Mouse (Mus musculus): ENCODE data around the gene Tead2. TPM values are rescaled to one million over a fixed set of nuclear protein-coding genes. Genes with fewer than 3 reads are reported as not detected.

Gene Tead2
- polyA plus RNA-seq, 1 experiment from 2014 or later: 26.8 TPM

- Histone ChIP-seq H3K4me3 (ENCODE audit: low read depth, low read length) (no peak overlapping the region), H3K4me1 (replicated peaks; ENCODE audit: control insufficient read depth, insufficient read depth) (no peaks in the 10 kb centered on the region; the same call in 1 of the 2 replicates), H3K27me3 (ENCODE audit: control insufficient read depth, insufficient read depth, low read length) (no peaks in the 10 kb centered on the region), H3K9ac (ENCODE audit: low read length) (no peak overlapping the region), H3K36me3 (ENCODE audit: control insufficient read depth, insufficient read depth, low read length) (no peaks in the 10 kb centered on the region), H3K9me3 (ENCODE audit: control insufficient read depth, low read length) (no peaks in the 10 kb centered on the region), H3K27ac (replicated peaks) (no peak overlapping the region), H3K4me2 (replicated peaks; ENCODE audit: low read depth) (no peak overlapping the region)
- no peak for DNase-seq (ENCODE audit: low spot score)
- TF ChIP-seq CTCF (IDR thresholded peaks at IDR 0.05; ENCODE audit: low read depth) (no peak), EP300 (optimal IDR thresholded peaks at IDR 0.05) (no peak)
- WGBS: 60% methylated on average over 10 of the region's 10 CpGs
- ATAC-seq (ENCODE audit: low FRiP score, low TSS enrichment): no peak
Observed at GRCm38 (mm10) chr7:45211070-45211469, 4.5 kb upstream of the Tead2 start.

GRCm38 (mm10) chr7:45211851-45212251, 3.7 kb upstream of the Tead2 start, which contains the start of gene Dkkl1:
Dkkl1 (minus strand) TSS chr7:45212147.
- DNase-seq (ENCODE audit: low spot score) (peak; percentile 48), ATAC-seq (ENCODE audit: low FRiP score, low TSS enrichment) (peak; percentile 67)
- Histone ChIP-seq H3K9me3 (ENCODE audit: control insufficient read depth, low read length) (no peaks in the 10 kb centered on the region), H3K4me3 (ENCODE audit: low read depth, low read length) (peak within 1 kb of the TSS; percentile 17), H3K4me2 (replicated peaks; ENCODE audit: low read depth) (peak within 1 kb of the TSS; percentile 20; the same call in 1 of the 2 replicates), H3K27ac (replicated peaks) (no peak within 1 kb of the TSS), H3K27me3 (ENCODE audit: control insufficient read depth, insufficient read depth, low read length) (no peaks in the 10 kb centered on the region), H3K4me1 (replicated peaks; ENCODE audit: control insufficient read depth, insufficient read depth) (no peaks in the 10 kb centered on the region; the same call in 1 of the 2 replicates), H3K9ac (ENCODE audit: low read length) (no peak within 1 kb of the TSS), H3K36me3 (ENCODE audit: control insufficient read depth, insufficient read depth, low read length) (no peaks in the 10 kb centered on the region)
- WGBS: 2% methylated on average over 17 of the region's 17 CpGs
- TF ChIP-seq CTCF (IDR thresholded peaks at IDR 0.05; ENCODE audit: low read depth) (no peak), EP300 (optimal IDR thresholded peaks at IDR 0.05) (no peak)

GRCm38 (mm10) chr7:45212356-45212755, 3.2 kb upstream of the Tead2 start:
- Histone ChIP-seq H3K9me3 (ENCODE audit: control insufficient read depth, low read length) (no peaks in the 10 kb centered on the region), H3K4me1 (replicated peaks; ENCODE audit: control insufficient read depth, insufficient read depth) (no peaks in the 10 kb centered on the region; the same call in 1 of the 2 replicates), H3K4me3 (ENCODE audit: low read depth, low read length) (no peak overlapping the region), H3K27me3 (ENCODE audit: control insufficient read depth, insufficient read depth, low read length) (no peaks in the 10 kb centered on the region), H3K36me3 (ENCODE audit: control insufficient read depth, insufficient read depth, low read length) (no peaks in the 10 kb centered on the region), H3K9ac (ENCODE audit: low read length) (no peak overlapping the region), H3K4me2 (replicated peaks; ENCODE audit: low read depth) (peak overlapping the region; percentile 20; the same call in 1 of the 2 replicates), H3K27ac (replicated peaks) (no peak overlapping the region)
- DNase-seq (ENCODE audit: low spot score) (no peak), ATAC-seq (ENCODE audit: low FRiP score, low TSS enrichment) (0 out of 2 replicates have a peak, but pooled peaks have one; percentile 15)
- WGBS: 61% methylated on average over 7 of the region's 7 CpGs
- TF ChIP-seq CTCF (IDR thresholded peaks at IDR 0.05; ENCODE audit: low read depth) (no peak), EP300 (optimal IDR thresholded peaks at IDR 0.05) (no peak)

- H3K9me3 ChIP-seq (ENCODE audit: control insufficient read depth, low read length): no peaks in the 10 kb centered on the region
- 69% methylated on average over 5 of the region's 5 CpGs for WGBS
- H3K9ac ChIP-seq (ENCODE audit: low read length): no peak overlapping the region
- no peak for DNase-seq (ENCODE audit: low spot score)
- H3K4me2 ChIP-seq (replicated peaks; ENCODE audit: low read depth): no peak overlapping the region
- H3K4me1 ChIP-seq (replicated peaks; ENCODE audit: control insufficient read depth, insufficient read depth): no peaks in the 10 kb centered on the region; the same call in 1 of the 2 replicates
- ATAC-seq (ENCODE audit: low FRiP score, low TSS enrichment): no peak
- no peak overlapping the region for H3K27ac ChIP-seq (replicated peaks)
- no peaks in the 10 kb centered on the region for H3K27me3 ChIP-seq (ENCODE audit: control insufficient read depth, insufficient read depth, low read length)
- no peak overlapping the region for H3K4me3 ChIP-seq (ENCODE audit: low read depth, low read length)
- H3K36me3 ChIP-seq (ENCODE audit: control insufficient read depth, insufficient read depth, low read length): no peaks in the 10 kb centered on the region
- no peak for TF ChIP-seq EP300 (optimal IDR thresholded peaks at IDR 0.05)
- TF ChIP-seq CTCF (IDR thresholded peaks at IDR 0.05; ENCODE audit: low read depth): no peak
Observed at GRCm38 (mm10) chr7:45213708-45214107, 1.8 kb upstream of the Tead2 start.

- Histone ChIP-seq H3K36me3 (ENCODE audit: control insufficient read depth, insufficient read depth, low read length) (peaks cover 8% of the 10 kb centered on the region), H3K4me2 (replicated peaks; ENCODE audit: low read depth) (peak overlapping the region; percentile 95), H3K9ac (ENCODE audit: low read length) (peak overlapping the region; percentile 86), H3K4me1 (replicated peaks; ENCODE audit: control insufficient read depth, insufficient read depth) (no peaks in the 10 kb centered on the region; the same call in 1 of the 2 replicates), H3K27me3 (ENCODE audit: control insufficient read depth, insufficient read depth, low read length) (no peaks in the 10 kb centered on the region), H3K9me3 (ENCODE audit: control insufficient read depth, low read length) (no peaks in the 10 kb centered on the region), H3K4me3 (ENCODE audit: low read depth, low read length) (peak overlapping the region; percentile 69), H3K27ac (replicated peaks) (peak overlapping the region; percentile 84)
- 3% methylated on average over 13 of the region's 13 CpGs for WGBS
- DNase-seq (ENCODE audit: low spot score) (peak; percentile 73), ATAC-seq (ENCODE audit: low FRiP score, low TSS enrichment) (peak; percentile 28; the same call in 1 of the 2 replicates)
- no peak for TF ChIP-seq CTCF (IDR thresholded peaks at IDR 0.05; ENCODE audit: low read depth)
- TF ChIP-seq EP300 (optimal IDR thresholded peaks at IDR 0.05): no peak
Observed at GRCm38 (mm10) chr7:45216442-45217183, 1.1 kb downstream of the Tead2 start.

GRCm38 (mm10) chr7:45221680-45222079, 6.1 kb downstream of the Tead2 start:
- Histone ChIP-seq H3K36me3 (ENCODE audit: control insufficient read depth, insufficient read depth, low read length) (peaks cover 23% of the 10 kb centered on the region), H3K9ac (ENCODE audit: low read length) (no peak overlapping the region), H3K4me1 (replicated peaks; ENCODE audit: control insufficient read depth, insufficient read depth) (no peaks in the 10 kb centered on the region), H3K27ac (replicated peaks) (no peak overlapping the region), H3K27me3 (ENCODE audit: control insufficient read depth, insufficient read depth, low read length) (no peaks in the 10 kb centered on the region), H3K9me3 (ENCODE audit: control insufficient read depth, low read length) (no peaks in the 10 kb centered on the region), H3K4me2 (replicated peaks; ENCODE audit: low read depth) (no peak overlapping the region), H3K4me3 (ENCODE audit: low read depth, low read length) (no peak overlapping the region)
- no peak for ATAC-seq (ENCODE audit: low FRiP score, low TSS enrichment)
- TF ChIP-seq EP300 (optimal IDR thresholded peaks at IDR 0.05) (no peak), CTCF (IDR thresholded peaks at IDR 0.05; ENCODE audit: low read depth) (no peak)
- no peak for DNase-seq (ENCODE audit: low spot score)
- 67% methylated on average over 2 of the region's 2 CpGs for WGBS

Data from stomach, postnatal 0 days (tissue).